Mouse (Mus musculus): ENCODE results near the gene Gm7735.

GRCm38 (mm10) chr16:89205561-89205960 is 36.3 kb downstream of the Gm7735 start, which contains the start of gene Krtap20-2:
- TF ChIP-seq CTCF (conservative IDR thresholded peaks at IDR 0.05; ENCODE audit: low read length) (no peak), POU5F1 (IDR thresholded peaks at IDR 0.05; ENCODE audit: borderline replicate concordance, low read length) (no peak), NANOG (IDR thresholded peaks at IDR 0.05; ENCODE audit: borderline replicate concordance, low read length) (no peak)

Measured in E14TG2a.4 (cell line).